Mouse (Mus musculus) megakaryocyte, embryonic 14.5 days (primary cell): Measurements from ENCODE around the gene Cygb.

ENCODE experiments used
- FLI1 ChIP-seq: IDR thresholded peaks from 2 replicates; pipeline ENCODE4 v1.6.1; 2012; ENCODE audit warnings: low read length, inconsistent platforms, mixed read lengths
- GATA1 ChIP-seq: IDR thresholded peaks from 3 replicates; pipeline ENCODE4 v1.6.1; 2012; ENCODE audit warnings: mixed read lengths, low read length, inconsistent platforms, borderline replicate concordance

GRCm38 (mm10) chr11:116620559-116621253 lies 33.4 kb downstream of the Cygb start:
- no peak for TF ChIP-seq FLI1
- no peak for TF ChIP-seq GATA1
